Mouse (Mus musculus): ENCODE measurements around the gene Mob2. TPM values are rescaled to one million over a fixed set of nuclear protein-coding genes. Genes with fewer than 3 reads are reported as not detected.

The Mob2 gene
- total and polyA plus RNA-seq, 3 experiments: 22.4 to 30.5 (median 27.3) TPM

- Histone ChIP-seq H3K4me3 (replicated peaks in 1 of 3; ENCODE audit: low read depth in 2 of 3, low read length in 2 of 3, poor library complexity in 1 of 3) (no peak overlapping the region), H3K9me3 (replicated peaks; ENCODE audit: low read length) (no peaks in the 10 kb centered on the region), H3K79me2 (replicated peaks; ENCODE audit: control insufficient read depth, extremely low read depth, insufficient read depth, poor library complexity, severe bottlenecking) (no peaks in the 10 kb centered on the region), H3K27me3 (replicated peaks) (peaks cover 76% of the 10 kb centered on the region), H3K4me1 (ENCODE audit: control insufficient read depth in 1 of 2, insufficient read depth in 2 of 2) (0 out of 4 replicates have a peak, but pooled peaks cover 0 to 3% of the 10 kb centered on the region in 2 experiments), H3K27ac (ENCODE audit: insufficient read depth, low read depth) (no peak overlapping the region), H3K9ac (ENCODE audit: insufficient read depth, low read depth) (no peak overlapping the region), H3K36me3 (replicated peaks in 1 of 2; ENCODE audit: control insufficient read depth in 1 of 2, insufficient read depth in 1 of 2, low read length in 1 of 2) (no peaks in the 10 kb centered on the region), H3K4me2 (ENCODE audit: insufficient read depth, low read depth, poor library complexity, severe bottlenecking) (no peak overlapping the region)
- DNase-seq (ENCODE audit: extremely low read depth): no peak
- no peak for TF ChIP-seq ZMIZ1 (IDR thresholded peaks at IDR 0.05; ENCODE audit: low read depth, low read length)
- no peak for TF ChIP-seq SIN3A (IDR thresholded peaks at IDR 0.05; ENCODE audit: low read length)
- no peak for TF ChIP-seq ZNF384 (IDR thresholded peaks at IDR 0.05; ENCODE audit: low read depth, low read length)
- no peak for TF ChIP-seq KAT2A (IDR thresholded peaks at IDR 0.05; ENCODE audit: insufficient replicate concordance, low read length)
- TF ChIP-seq SMC3 (IDR thresholded peaks at IDR 0.05; ENCODE audit: low read depth, low read length): no peak
- TF ChIP-seq TCF12 (IDR thresholded peaks at IDR 0.05; ENCODE audit: low read depth, low read length): no peak
- no peak for TF ChIP-seq HCFC1 (IDR thresholded peaks at IDR 0.05; ENCODE audit: low read depth, low read length)
- no peak for TF ChIP-seq GABPA (IDR thresholded peaks at IDR 0.05; ENCODE audit: insufficient replicate concordance, low read depth, low read length)
- no peak for TF ChIP-seq MXI1 (IDR thresholded peaks at IDR 0.05; ENCODE audit: low read depth, low read length)
- TF ChIP-seq ETS1 (conservative IDR thresholded peaks at IDR 0.05; ENCODE audit: low read depth, low read length): no peak
- no peak for TF ChIP-seq MAFK (IDR thresholded peaks at IDR 0.05; ENCODE audit: insufficient replicate concordance, low read length)
- dilution Hi-C loops (cut with MboI; ENCODE audit: extremely low pct_ligation_motif_present, extremely low pct_unique_long_range_greater_than_20kb, low sequenced_read_pairs) (no loop called here), in situ Hi-C loops (cut with MboI; ENCODE audit: low pct_ligation_motif_present, low pct_unique_long_range_greater_than_20kb, low sequenced_read_pairs) (no loop called here)
These were observed 13.5 kb upstream of the Mob2 start for GRCm38 (mm10) chr7:142074146-142074886.

GRCm38 (mm10) chr7:142071717-142072116 lies 10.9 kb upstream of the Mob2 start:
- H3K9ac ChIP-seq (ENCODE audit: insufficient read depth, low read depth): no peak overlapping the region
- no peak overlapping the region for H3K4me3 ChIP-seq (replicated peaks in 1 of 3; ENCODE audit: low read depth in 2 of 3, low read length in 2 of 3, poor library complexity in 1 of 3)
- dilution Hi-C loops (cut with MboI; ENCODE audit: extremely low pct_ligation_motif_present, extremely low pct_unique_long_range_greater_than_20kb, low sequenced_read_pairs) (no loop called here), in situ Hi-C loops (cut with MboI; ENCODE audit: low pct_ligation_motif_present, low pct_unique_long_range_greater_than_20kb, low sequenced_read_pairs) (no loop called here)
- no peaks in the 10 kb centered on the region for H3K79me2 ChIP-seq (replicated peaks; ENCODE audit: control insufficient read depth, extremely low read depth, insufficient read depth, poor library complexity, severe bottlenecking)
- H3K4me2 ChIP-seq (ENCODE audit: insufficient read depth, low read depth, poor library complexity, severe bottlenecking): no peak overlapping the region
- H3K36me3 ChIP-seq (replicated peaks in 1 of 2; ENCODE audit: control insufficient read depth in 1 of 2, insufficient read depth in 1 of 2, low read length in 1 of 2): no peaks in the 10 kb centered on the region
- no peak overlapping the region for H3K27ac ChIP-seq (ENCODE audit: insufficient read depth, low read depth)
- peaks cover 0 to 3% of the 10 kb centered on the region in 2 experiments; a peak in 1 of 4 replicates for H3K4me1 ChIP-seq (ENCODE audit: control insufficient read depth in 1 of 2, insufficient read depth in 2 of 2)
- TF ChIP-seq MYC (IDR thresholded peaks at IDR 0.05; ENCODE audit: low read depth, low read length) (no peak), MXI1 (IDR thresholded peaks at IDR 0.05; ENCODE audit: low read depth, low read length) (no peak), SIN3A (IDR thresholded peaks at IDR 0.05; ENCODE audit: low read length) (no peak), NRF1 (IDR thresholded peaks at IDR 0.05; ENCODE audit: low read depth, low read length) (no peak)
- no peak for DNase-seq (ENCODE audit: extremely low read depth)
- peaks cover 76% of the 10 kb centered on the region for H3K27me3 ChIP-seq (replicated peaks)
- no peaks in the 10 kb centered on the region for H3K9me3 ChIP-seq (replicated peaks; ENCODE audit: low read length)
